Mouse (Mus musculus) kidney, adult 2 months (tissue): ENCODE results near the gene Efna3. TPM values are rescaled to one million over a fixed set of nuclear protein-coding genes. Genes with fewer than 3 reads are reported as not detected.
A peak's percentile ranks its signal among the peaks of the same experiment; 100 is the strongest.

Source experiments
- DNase-seq: peaks from one replicate; pipeline ENCODE4 v3.0.0; 2021
- H3K27ac ChIP-seq: fragments of 200-500 bp; 2 replicates; pipeline ENCODE4 v1.5.1; 2012; ENCODE audit warnings: low read depth, low read length, control low read depth, inconsistent platforms; ENCODE audit not compliant: insufficient read depth
- H3K27me3 ChIP-seq: fragments of 200-500 bp; replicated peaks from 2 replicates; pipeline ENCODE4 v1.6.1; 2012; ENCODE audit warnings: mild to moderate bottlenecking, moderate library complexity, low read length, inconsistent platforms; ENCODE audit not compliant: control insufficient read depth, insufficient read depth
- H3K36me3 ChIP-seq: fragments of 200-500 bp; 2 replicates; pipeline ENCODE4 v1.6.1; 2012; ENCODE audit warnings: mild to moderate bottlenecking, moderate library complexity, low read length, inconsistent platforms; ENCODE audit not compliant: control insufficient read depth, insufficient read depth
- H3K4me1 ChIP-seq: fragments of 200-500 bp; 2 replicates; pipeline ENCODE4 v1.6.1; 2011; ENCODE audit warnings: low read length; ENCODE audit not compliant: control insufficient read depth, insufficient read depth
- H3K4me3 ChIP-seq: fragments of 200-500 bp; 2 replicates; pipeline ENCODE4 v1.5.1; 2011; ENCODE audit warnings: mild to moderate bottlenecking, low read depth, low read length, control low read depth; ENCODE audit not compliant: insufficient read depth
- CTCF ChIP-seq: fragments of 200-500 bp; conservative IDR thresholded peaks from 2 replicates; pipeline ENCODE4 v1.5.1; 2011; ENCODE audit warnings: low read depth, mild to moderate bottlenecking, control low read depth, low read length, moderate library complexity, mixed read lengths; ENCODE audit not compliant: insufficient read depth, insufficient read length
- POLR2A ChIP-seq: fragments of 200-500 bp; IDR thresholded peaks from one replicate; pipeline ENCODE4 v1.6.1; 2011; ENCODE audit warnings: low read depth, low read length, control low read depth
- WGBS: fragments of 180-500 bp; shearing (Covaris S2); methylation state at CpG from one replicate; pipeline ENCODE4 v1.1.7; 2018; 5-methylcytosine and 5-hydroxymethylcytosine counted together
- polyA plus RNA-seq: library from polyadenylated mRNA; depleted of rRNA; stranded (reverse); fragments of >200 nt; gene quantifications from 2 replicates; pipeline ENCODE4 v1.2.3, GENCODE M21; 2012

Efna3 gene
- polyA plus RNA-seq, 1 experiment, result 2.4 TPM

- no peak for TF ChIP-seq POLR2A
- TF ChIP-seq CTCF, result no peak
- H3K27ac ChIP-seq, result no peak within 1 kb of the TSS
- H3K27me3 ChIP-seq, result no peaks in the 10 kb centered on the region
- H3K36me3 ChIP-seq, result no peaks in the 10 kb centered on the region
- no peaks in the 10 kb centered on the region for H3K4me1 ChIP-seq
- peak within 1 kb of the TSS; percentile 62 for H3K4me3 ChIP-seq
- peak; percentile 65 for DNase-seq
- 2% methylated on average over 44 of the region's 44 CpGs for WGBS
Observed at GRCm38 (mm10) chr3:89337721-89338578, 15.2 kb upstream of the Efna3 start, which contains the start of gene Efna4. Gene Efna4, minus strand, starts transcription at chr3:89338028.

- TF ChIP-seq POLR2A (no peak), CTCF (no peak)
- Histone ChIP-seq H3K36me3 (no peaks in the 10 kb centered on the region), H3K4me3 (peak overlapping the region; percentile 62), H3K27me3 (no peaks in the 10 kb centered on the region), H3K27ac (no peak overlapping the region), H3K4me1 (no peaks in the 10 kb centered on the region)
- DNase-seq, result no peak
- WGBS, result 4% methylated on average over 21 of the region's 21 CpGs
Observed at GRCm38 (mm10) chr3:89337062-89337720, 14.4 kb upstream of the Efna3 start.

GRCm38 (mm10) chr3:89336529-89336928 is 13.8 kb upstream of the Efna3 start:
- TF ChIP-seq CTCF (no peak), POLR2A (no peak)
- Histone ChIP-seq H3K36me3 (no peaks in the 10 kb centered on the region), H3K27me3 (no peaks in the 10 kb centered on the region), H3K27ac (no peak overlapping the region), H3K4me1 (no peaks in the 10 kb centered on the region), H3K4me3 (0 out of 2 replicates have a peak overlapping the region, but pooled peaks have one; percentile 62)
- DNase-seq, result no peak
- WGBS, result 56% methylated on average over 6 of the region's 6 CpGs

GRCm38 (mm10) chr3:89333053-89333452 is 10.3 kb upstream of the Efna3 start:
- H3K27me3 ChIP-seq, result no peaks in the 10 kb centered on the region
- H3K4me1 ChIP-seq, result no peaks in the 10 kb centered on the region
- no peak for DNase-seq
- H3K4me3 ChIP-seq, result no peak overlapping the region
- no peak for TF ChIP-seq POLR2A
- no peak for TF ChIP-seq CTCF
- H3K27ac ChIP-seq, result no peak overlapping the region
- WGBS, result 74% methylated on average over 11 of the region's 11 CpGs
- no peaks in the 10 kb centered on the region for H3K36me3 ChIP-seq

GRCm38 (mm10) chr3:89332476-89332875 is 9.7 kb upstream of the Efna3 start:
- Histone ChIP-seq H3K27me3 (no peaks in the 10 kb centered on the region), H3K36me3 (no peaks in the 10 kb centered on the region), H3K4me1 (no peaks in the 10 kb centered on the region), H3K27ac (no peak overlapping the region), H3K4me3 (no peak overlapping the region)
- TF ChIP-seq POLR2A (no peak), CTCF (no peak)
- no peak for DNase-seq
- 54% methylated on average over 12 of the region's 12 CpGs for WGBS

- 64% methylated on average over 10 of the region's 10 CpGs for WGBS
- H3K27me3 ChIP-seq, result no peaks in the 10 kb centered on the region
- DNase-seq, result no peak
- no peak overlapping the region for H3K27ac ChIP-seq
- no peaks in the 10 kb centered on the region for H3K4me1 ChIP-seq
- no peak overlapping the region for H3K4me3 ChIP-seq
- TF ChIP-seq POLR2A (no peak), CTCF (no peak)
- no peaks in the 10 kb centered on the region for H3K36me3 ChIP-seq
Observed at GRCm38 (mm10) chr3:89332013-89332412, 9.2 kb upstream of the Efna3 start.

GRCm38 (mm10) chr3:89331561-89331960 is 8.8 kb upstream of the Efna3 start:
- H3K4me1 ChIP-seq, result no peaks in the 10 kb centered on the region
- no peak overlapping the region for H3K4me3 ChIP-seq
- no peak overlapping the region for H3K27ac ChIP-seq
- no peaks in the 10 kb centered on the region for H3K27me3 ChIP-seq
- WGBS, result 81% methylated on average over 13 of the region's 13 CpGs
- no peaks in the 10 kb centered on the region for H3K36me3 ChIP-seq
- no peak for TF ChIP-seq POLR2A
- no peak for TF ChIP-seq CTCF
- DNase-seq, result no peak
